Mouse (Mus musculus): Measurements from ENCODE around the gene Eri3.

- no peak for TF ChIP-seq CTCF (IDR thresholded peaks at IDR 0.05; ENCODE audit: control insufficient read depth, insufficient read depth, low read length)
- no peak for TF ChIP-seq POLR2A (IDR thresholded peaks at IDR 0.05; ENCODE audit: borderline replicate concordance, control insufficient read depth, low read depth, low read length)
These were observed 63.1 kb downstream of the Eri3 start for GRCm38 (mm10) chr4:117613153-117613773.
